Comparison of ENCODE assay signal across 10 mouse cellular contexts in the genomic region with DNA sequence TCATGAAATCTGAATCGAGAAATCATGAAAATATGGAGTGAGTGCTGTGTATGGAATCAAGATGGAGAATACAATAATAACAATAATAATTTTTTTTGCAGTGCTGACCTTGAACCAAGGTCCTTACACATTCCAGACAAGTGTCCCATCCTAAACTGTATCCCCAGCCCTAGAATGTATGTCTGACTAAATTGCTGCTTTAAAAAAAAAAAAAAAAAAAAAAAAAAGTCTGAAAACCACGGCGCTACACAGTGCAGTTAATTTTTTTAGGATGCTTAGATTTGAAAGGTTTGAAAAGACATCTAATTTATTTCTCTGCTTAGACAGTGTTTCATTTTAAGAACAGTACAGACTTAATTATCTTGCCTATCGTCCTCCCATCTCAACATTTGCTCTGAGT. TPM values are rescaled to one million over a fixed set of nuclear protein-coding genes. Genes with fewer than 3 reads are reported as not detected.
A peak's percentile ranks its signal among the peaks of the same experiment; 100 is the strongest.
DNase-seq lines count a peak whose midpoint lies in the region; ATAC-seq and TF ChIP-seq lines count a peak whose summit lies in the region.
"Had no signal": no experiment of that assay in that cellular context is flagged by ENCODE, and none has a peak within 500 bp of the region (broad histone marks: within the 10 kb centered on the region; RNA-seq: fewer than 3 reads in every experiment).

No protein-coding gene starts in this region.

- H3K27ac ChIP-seq in heart, embryonic 12.5 days (ENCODE audit: poor library complexity, severe bottlenecking), result no peak overlapping the region
- H3K27ac ChIP-seq in ES-E14 (ENCODE audit: insufficient read depth, low read depth, low read length, poor library complexity, severe bottlenecking), result no peak overlapping the region
- H3K27ac ChIP-seq in hindbrain, embryonic 13.5 days, result peak overlapping the region; percentile 90
- no peak overlapping the region for H3K27ac ChIP-seq in liver, postnatal 0 days (ENCODE audit: low read depth)

- in situ Hi-C loops in ES-E14 (cut with MboI; ENCODE audit: low sequenced_read_pairs in 2 of 2, unreplicated experiment in 2 of 2), result no loop called here

- peak overlapping the region; percentile 69; the same call in 1 of the 2 replicates for H3K4me3 ChIP-seq in heart, embryonic 12.5 days
- H3K4me3 ChIP-seq in ES-E14 (ENCODE audit: insufficient read depth in 1 of 2, low read depth in 1 of 2, low read length in 2 of 2, poor library complexity in 1 of 2, severe bottlenecking in 1 of 2), result peak overlapping the region in 1 of 2 experiments; percentile 66; a peak in 1 of 4 replicates
- H3K4me3 ChIP-seq in hindbrain, embryonic 13.5 days, result peak overlapping the region; percentile 62
- H3K4me3 ChIP-seq in liver, postnatal 0 days (ENCODE audit: low read depth, low read length), result no peak overlapping the region

- 0 out of 2 replicates have a peak, but pooled peaks cover 3% of the 10 kb centered on the region for H3K36me3 ChIP-seq in heart, embryonic 12.5 days
- H3K36me3 ChIP-seq in ES-E14 (ENCODE audit: control insufficient read depth, insufficient read depth, low read length, poor library complexity, severe bottlenecking), result no peaks in the 10 kb centered on the region
- no peaks in the 10 kb centered on the region; the same call in 1 of the 2 replicates for H3K36me3 ChIP-seq in hindbrain, embryonic 13.5 days
- H3K36me3 ChIP-seq in liver, postnatal 0 days (replicated peaks; ENCODE audit: insufficient read depth, low read length), result no peaks in the 10 kb centered on the region

- H3K4me1 ChIP-seq in heart, embryonic 12.5 days (replicated peaks), result peaks cover 9% of the 10 kb centered on the region
- H3K4me1 ChIP-seq in ES-E14 (ENCODE audit: control insufficient read depth in 2 of 2, insufficient read depth in 2 of 2, low read length in 2 of 2, poor library complexity in 1 of 2), result peaks cover 0 to 4% of the 10 kb centered on the region in 2 experiments; a peak in 2 of 4 replicates
- 0 out of 2 replicates have a peak, but pooled peaks cover 3% of the 10 kb centered on the region for H3K4me1 ChIP-seq in hindbrain, embryonic 13.5 days (replicated peaks)
- no peaks in the 10 kb centered on the region; the same call in 1 of the 2 replicates for H3K4me1 ChIP-seq in liver, postnatal 0 days (ENCODE audit: insufficient read depth)

- peak overlapping the region; percentile 69; the same call in 1 of the 2 replicates for H3K4me2 ChIP-seq in heart, embryonic 12.5 days
- H3K4me2 ChIP-seq in hindbrain, embryonic 13.5 days, result peak overlapping the region; percentile 64
- H3K4me2 ChIP-seq in liver, postnatal 0 days (ENCODE audit: low read depth, low read length), result peak overlapping the region; percentile 88

- H3K27me3 ChIP-seq in heart, embryonic 12.5 days (replicated peaks), result no peaks in the 10 kb centered on the region
- H3K27me3 ChIP-seq in hindbrain, embryonic 13.5 days, result no peaks in the 10 kb centered on the region
- H3K27me3 ChIP-seq in liver, postnatal 0 days (ENCODE audit: insufficient read depth, low read length), result no peaks in the 10 kb centered on the region

- no peak for ATAC-seq in heart, embryonic 12.5 days (ENCODE audit: insufficient number of reproducible peaks, low FRiP score)
- ATAC-seq in hindbrain, embryonic 13.5 days (ENCODE audit: low FRiP score), result no peak
- ATAC-seq in liver, postnatal 0 days, result no peak
- ATAC-seq: activated CD4-positive, CD25-positive, alpha-beta regulatory T cell, adult 4 months had no signal

- no peak for TF ChIP-seq CTCF in liver, postnatal 0 days (IDR thresholded peaks at IDR 0.05; ENCODE audit: low read depth)

- DNase-seq in heart, adult 9 months (ENCODE audit: low spot score in 2 of 2), result no peak
- no peak for DNase-seq in ES-E14 (ENCODE audit: low read depth, low spot score)
- no peak for DNase-seq in liver, postnatal 0 days
- no peak for DNase-seq in retina, embryonic 14.5 days (ENCODE audit: low spot score)
- DNase-seq in cerebellum, postnatal 14 days, result no peak
- DNase-seq in urinary bladder, adult 2 months (ENCODE audit: low spot score), result no peak
- DNase-seq: gastrocnemius, postnatal 25 days had no signal

- no peak overlapping the region for H3K9ac ChIP-seq in heart, embryonic 12.5 days
- H3K9ac ChIP-seq in ES-E14 (ENCODE audit: insufficient read depth, low read depth, low read length, poor library complexity, severe bottlenecking), result no peak overlapping the region
- H3K9ac ChIP-seq in hindbrain, embryonic 13.5 days, result peak overlapping the region; percentile 81; the same call in 1 of the 2 replicates
- H3K9ac ChIP-seq in liver, postnatal 0 days (replicated peaks), result no peak overlapping the region

- no peaks in the 10 kb centered on the region for H3K9me3 ChIP-seq in heart, embryonic 12.5 days (replicated peaks)
- H3K9me3 ChIP-seq in ES-E14 (ENCODE audit: control insufficient read depth, insufficient read depth, low read depth, low read length), result no peaks in the 10 kb centered on the region
- no peaks in the 10 kb centered on the region for H3K9me3 ChIP-seq in hindbrain, embryonic 13.5 days
- H3K9me3 ChIP-seq in liver, postnatal 0 days (ENCODE audit: low read length), result no peaks in the 10 kb centered on the region

- no peak for TF ChIP-seq EP300 in liver, postnatal 0 days (IDR thresholded peaks at IDR 0.05; ENCODE audit: low read depth)

- WGBS in heart, embryonic 12.5 days, result 83% methylated on average over 4 of the region's 4 CpGs
- 71% methylated on average over 4 of the region's 4 CpGs for WGBS in hindbrain, embryonic 13.5 days
- WGBS in liver, postnatal 0 days (ENCODE audit: insufficient replicate concordance), result 76% methylated on average over 4 of the region's 4 CpGs

TF ChIP-seq in ES-E14, 5 proteins besides CTCF, POLR2A, EP300 and RAD21:
- TF ChIP-seq HCFC1 (IDR thresholded peaks at IDR 0.05; ENCODE audit: borderline replicate concordance, insufficient read depth, low read length), result no peak
- TF ChIP-seq ZNF384 (IDR thresholded peaks at IDR 0.05; ENCODE audit: low read depth, low read length), result peak; percentile 44; the same call in 1 of the 2 replicates
- TF ChIP-seq MAFK (IDR thresholded peaks at IDR 0.05; ENCODE audit: insufficient read depth, low read depth, low read length), result no peak
- TF ChIP-seq CHD2 (IDR thresholded peaks at IDR 0.05; ENCODE audit: low read depth, low read length), result no peak
- TF ChIP-seq ZC3H11A (IDR thresholded peaks at IDR 0.05; ENCODE audit: borderline replicate concordance, low read depth, low read length), result no peak

RNA-seq across cellular contexts. Expression of a gene that starts 15.3 kb away (rescaled TPM):
- polyA plus RNA-seq in heart, embryonic 12.5 days (2016; fragmentation: Nextera tagmentation; extraction: Ambion mirVana), result 12.3 and 12.8 TPM in 2 replicates
- 26.6 and 27.1 TPM in 2 replicates for total RNA-seq in ES-E14 (2012; rRNA removed)
- polyA plus RNA-seq in hindbrain, embryonic 13.5 days (2015; fragmentation: Nextera tagmentation; extraction: Ambion mirVana), result 22.7 and 23.4 TPM in 2 replicates
- polyA plus RNA-seq in liver, postnatal 0 days (2015; fragmentation: Nextera tagmentation; extraction: Ambion mirVana), result 2.9 and 3.3 TPM in 2 replicates
- polyA plus RNA-seq in urinary bladder, adult 2 months (2012; rRNA removed), result 19.3 and 21.1 TPM in 2 replicates

RNA-seq across cellular contexts. Expression of a gene that starts 35.8 kb away (rescaled TPM):
- polyA plus RNA-seq in heart, embryonic 12.5 days (2016; fragmentation: Nextera tagmentation; extraction: Ambion mirVana), result 2.1 and 2.4 TPM in 2 replicates
- total RNA-seq in ES-E14 (2012; rRNA removed), result 28.8 and 47.1 TPM in 2 replicates
- 7.4 and 7.6 TPM in 2 replicates for polyA plus RNA-seq in hindbrain, embryonic 13.5 days (2015; fragmentation: Nextera tagmentation; extraction: Ambion mirVana)
- polyA plus RNA-seq in liver, postnatal 0 days (2015; fragmentation: Nextera tagmentation; extraction: Ambion mirVana), result 8.7 and 9.5 TPM in 2 replicates
- polyA plus RNA-seq in urinary bladder, adult 2 months (2012; rRNA removed), result 19.1 and 21.6 TPM in 2 replicates
- total RNA-seq: gastrocnemius, postnatal 25 days had no signal
- polyA plus RNA-seq: activated CD4-positive, CD25-positive, alpha-beta regulatory T cell, adult 4 months had no signal
